Mouse (Mus musculus) left cerebral cortex, adult 2 months (tissue): ENCODE results near the gene Sertad4. TPM values are rescaled to one million over a fixed set of nuclear protein-coding genes. Genes with fewer than 3 reads are reported as not detected.

Experiments
- DNase-seq, 2 experiments: peaks; one replicate each; pipeline ENCODE4 v3.0.0; 2021 to 2022; ENCODE audit warnings: low spot score in 2 of 2, mixed read lengths in 1 of 2; ENCODE audit errors: extremely low spot score in 1 of 2
- H3K27ac ChIP-seq: fragments of 200-600 bp; 2 replicates; pipeline ENCODE4 v1.8.1; 2022
- H3K4me3 ChIP-seq: fragments of 200-600 bp; 2 replicates; pipeline ENCODE4 v1.8.1; 2022
- CTCF ChIP-seq: fragments of 200-600 bp; IDR thresholded peaks from 2 replicates; pipeline ENCODE4 v1.8.1; 2022; ENCODE audit warnings: antibody characterized with exemption, mild to moderate bottlenecking, moderate library complexity
- intact Hi-C: fragments of 180-260 bp; cut with DNase I; formaldehyde crosslinking; loops from one replicate; pipeline ENCODE4 v1.15.1; 2025
- total RNA-seq, 2 experiments: library from RNA; stranded (reverse); gene quantifications; 2 replicates each; pipeline ENCODE4 v1.2.3; 2021

The Sertad4 gene
- total RNA-seq, 2 experiments from 2014 or later, result 11.6 to 12.1 TPM

DNA sequence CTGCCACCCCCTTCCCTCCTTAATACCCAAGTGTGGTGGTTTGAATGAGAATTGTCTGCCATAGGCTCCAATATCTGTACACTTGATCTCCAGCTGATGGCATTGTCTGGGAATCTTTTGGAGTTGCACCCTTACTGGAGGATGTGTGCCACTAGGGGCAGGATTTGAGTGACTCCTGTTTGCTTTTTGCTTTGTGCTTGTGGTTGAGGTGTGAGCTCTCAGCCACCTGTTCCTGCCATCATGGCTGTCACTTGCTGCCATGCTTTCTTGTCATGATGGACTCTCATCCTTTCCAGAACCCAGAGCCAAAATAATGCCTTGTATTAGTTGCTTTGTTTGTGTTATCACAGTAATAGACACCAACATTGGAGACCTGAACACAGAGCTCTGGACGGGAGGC is 14.2 kb upstream of the Sertad4 start:
- no peak for DNase-seq
- no peak overlapping the region for H3K4me3 ChIP-seq
- intact Hi-C loops, result no loop called here
- peak; percentile 22 for TF ChIP-seq CTCF
- no peak overlapping the region for H3K27ac ChIP-seq

DNA sequence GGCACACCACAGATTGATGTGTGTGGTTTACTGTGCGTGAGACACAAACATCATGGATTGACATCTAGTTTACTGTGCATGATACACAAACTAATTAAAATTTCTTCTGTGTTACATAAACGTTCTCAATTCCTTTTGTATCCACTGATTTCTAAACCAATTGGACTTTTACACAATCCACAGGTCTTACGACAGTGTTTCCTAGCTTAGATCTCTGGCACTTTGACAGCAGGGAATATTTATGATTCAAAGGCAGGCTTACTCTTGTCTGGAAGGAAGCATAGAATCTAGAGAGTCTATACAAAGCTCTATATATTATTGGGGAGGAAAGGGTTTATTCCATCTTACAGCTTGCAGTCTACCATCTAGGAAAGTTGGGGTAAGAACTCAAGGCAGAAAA is 8.9 kb upstream of the Sertad4 start:
- intact Hi-C loops, result no loop called here
- TF ChIP-seq CTCF, result no peak
- Histone ChIP-seq H3K4me3 (no peak overlapping the region), H3K27ac (no peak overlapping the region)
- no peak for DNase-seq

DNA sequence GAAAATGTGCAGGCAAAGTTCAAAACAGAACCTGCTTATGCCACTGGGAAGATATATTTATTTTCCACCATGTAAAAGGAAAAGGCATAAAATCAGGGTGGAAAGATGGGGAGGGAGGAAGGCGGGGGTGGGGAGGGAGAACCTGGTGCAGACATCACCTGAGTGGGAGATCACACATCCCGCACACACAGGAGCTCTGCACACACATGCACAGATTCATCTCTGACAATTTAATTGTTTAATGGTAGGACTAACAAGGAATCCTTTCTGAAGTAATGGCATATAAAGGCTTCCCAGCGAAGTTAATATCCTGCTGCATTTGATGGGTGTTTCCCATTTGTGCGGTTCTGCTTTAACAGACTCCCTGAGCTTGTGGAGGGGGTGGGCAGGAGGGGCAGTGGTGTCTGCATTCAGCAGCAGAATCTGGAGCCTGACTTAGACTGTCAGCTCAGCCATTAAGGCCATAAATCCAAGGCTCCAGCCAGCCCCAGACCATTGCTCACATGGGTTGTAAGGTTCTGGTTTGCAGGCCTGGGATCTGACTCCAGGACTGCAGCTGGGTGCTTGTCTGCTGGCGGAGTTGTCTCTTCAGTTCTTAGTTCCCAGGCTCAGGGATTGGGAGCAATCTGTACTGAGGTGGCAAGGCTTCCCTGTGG is 5.9 kb upstream of the Sertad4 start:
- intact Hi-C loops, result no loop called here
- no peak for DNase-seq
- H3K27ac ChIP-seq, result no peak overlapping the region
- H3K4me3 ChIP-seq, result no peak overlapping the region
- TF ChIP-seq CTCF, result no peak

DNA sequence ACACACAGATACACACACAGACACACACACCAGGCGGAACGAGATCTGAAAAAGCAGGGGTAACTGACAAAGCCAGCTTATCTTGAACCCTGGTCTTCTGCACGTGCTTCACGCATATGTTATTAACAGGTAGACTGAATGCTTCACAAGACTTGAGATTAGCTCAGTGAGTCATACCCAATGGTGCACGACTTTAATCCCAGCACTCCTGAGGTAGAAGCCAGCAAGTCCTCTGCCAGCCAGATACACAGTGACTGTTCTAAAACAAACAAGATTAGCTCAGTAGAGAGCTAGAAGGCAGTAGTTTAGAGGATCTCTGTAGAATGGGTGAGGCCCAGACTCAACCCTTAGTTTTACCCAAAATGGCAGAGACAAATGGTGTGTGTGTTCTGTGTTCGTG is 4.7 kb upstream of the Sertad4 start:
- no peak for DNase-seq

DNA sequence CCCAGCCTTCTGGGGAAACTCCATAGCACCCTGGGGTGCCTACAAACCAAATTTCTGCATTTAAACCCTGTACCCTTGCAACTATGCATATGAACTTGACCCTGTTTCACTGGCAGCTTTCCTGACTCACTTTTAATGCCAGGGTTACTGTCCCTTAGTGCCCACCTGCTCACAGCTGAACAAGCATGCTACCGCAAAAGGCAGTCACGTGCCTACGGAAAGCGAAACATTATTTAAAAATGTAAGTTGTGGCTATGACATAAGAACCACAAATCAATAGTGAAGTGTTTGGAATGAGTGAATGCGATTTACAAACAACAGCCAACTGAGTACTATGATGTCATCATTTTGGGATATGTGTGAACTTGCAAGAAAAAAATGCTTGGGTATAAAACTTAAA is 2.0 kb upstream of the Sertad4 start:
- no peak for TF ChIP-seq CTCF
- intact Hi-C loops, result loop anchor here (5.0 kb wide), 1 partner anchor 70 kb away; no protein-coding TSS in a partner anchor
- no peak for DNase-seq
- Histone ChIP-seq H3K27ac (no peak overlapping the region), H3K4me3 (no peak overlapping the region)

More for the DNA sequence above, 4.7 kb upstream of the Sertad4 start:
- intact Hi-C loops, result no loop called here
- TF ChIP-seq CTCF, result no peak
- H3K4me3 ChIP-seq, result no peak overlapping the region
- H3K27ac ChIP-seq, result no peak overlapping the region

DNA sequence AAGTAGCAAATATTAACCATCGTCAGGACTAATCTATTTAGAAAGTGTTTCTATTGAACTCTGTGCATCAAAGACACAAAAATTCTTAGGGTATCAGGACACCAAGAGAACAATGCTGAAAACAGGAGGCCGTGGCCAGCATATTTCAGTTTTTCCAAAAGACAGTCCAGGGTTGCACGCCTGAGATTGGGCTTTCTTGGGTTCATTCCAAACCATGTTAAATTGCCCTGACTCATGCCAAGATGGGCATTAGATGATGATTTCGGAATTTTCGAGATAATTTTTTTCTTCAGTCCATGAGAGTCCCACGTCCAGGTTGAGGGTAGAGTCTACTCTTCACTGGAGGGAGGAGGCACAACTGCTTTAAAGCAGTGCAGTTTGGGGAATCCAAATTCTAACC is 1.4 kb upstream of the Sertad4 start:
- no peak overlapping the region for H3K27ac ChIP-seq
- no peak for DNase-seq
- H3K4me3 ChIP-seq, result no peak overlapping the region
- no peak for TF ChIP-seq CTCF
- intact Hi-C loops, result loop anchor here (5.0 kb wide), 1 partner anchor 70 kb away; no protein-coding TSS in a partner anchor

DNA sequence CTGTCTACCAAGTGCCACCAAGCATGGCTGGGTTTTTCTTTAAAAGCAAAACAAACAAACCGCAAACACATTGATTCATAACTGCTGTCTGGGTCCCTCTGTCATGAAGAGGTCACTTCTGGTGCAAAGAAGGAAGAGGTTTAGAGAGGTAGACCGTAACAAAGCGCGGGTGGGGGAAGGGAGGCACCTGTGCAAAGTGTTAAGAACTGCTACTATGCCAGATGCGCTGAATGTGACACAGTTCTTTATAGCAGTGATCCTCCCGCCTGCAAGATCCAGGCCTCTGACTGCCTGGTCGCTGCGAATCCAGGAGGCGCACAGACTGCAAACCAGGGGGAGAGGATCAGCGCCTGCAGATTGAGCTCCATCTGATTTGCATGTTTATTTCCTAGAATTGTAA is 855 bp upstream of the Sertad4 start:
- TF ChIP-seq CTCF, result no peak
- DNase-seq, result no peak
- intact Hi-C loops, result loop anchor here (5.0 kb wide), 1 partner anchor 69 kb away; no protein-coding TSS in a partner anchor
- Histone ChIP-seq H3K4me3 (no peak overlapping the region), H3K27ac (no peak overlapping the region)

DNA sequence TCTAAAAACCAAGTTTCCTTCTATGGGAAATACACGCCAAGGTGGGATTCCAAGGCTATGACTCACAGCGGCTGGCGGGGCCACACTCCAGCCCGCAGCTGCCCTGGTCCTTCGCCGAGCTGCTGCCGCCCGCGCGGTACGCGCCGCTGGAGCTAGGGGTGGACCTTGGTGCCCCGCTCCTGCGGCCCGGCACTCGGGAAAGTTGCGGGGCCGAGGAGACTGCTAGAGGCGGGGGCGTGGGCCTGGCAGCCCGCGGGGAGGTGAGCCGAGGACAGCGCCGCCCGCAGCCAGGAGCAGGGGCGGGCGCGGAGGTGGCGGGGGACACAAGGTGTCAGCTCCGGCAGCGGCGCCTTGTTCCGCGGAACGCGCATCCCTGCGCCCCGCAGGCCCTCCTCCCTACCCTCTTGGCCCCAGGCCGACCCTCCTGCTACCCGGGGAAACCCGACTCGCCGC is 711 bp downstream of the Sertad4 start:
- DNase-seq, result peak; percentile 45 to 55
- intact Hi-C loops, result loop anchor here (2.0 to 5.0 kb wide), 2 partner anchors 48 to 68 kb away; no protein-coding TSS in a partner anchor
- peak overlapping the region; percentile 86 for H3K27ac ChIP-seq

DNA sequence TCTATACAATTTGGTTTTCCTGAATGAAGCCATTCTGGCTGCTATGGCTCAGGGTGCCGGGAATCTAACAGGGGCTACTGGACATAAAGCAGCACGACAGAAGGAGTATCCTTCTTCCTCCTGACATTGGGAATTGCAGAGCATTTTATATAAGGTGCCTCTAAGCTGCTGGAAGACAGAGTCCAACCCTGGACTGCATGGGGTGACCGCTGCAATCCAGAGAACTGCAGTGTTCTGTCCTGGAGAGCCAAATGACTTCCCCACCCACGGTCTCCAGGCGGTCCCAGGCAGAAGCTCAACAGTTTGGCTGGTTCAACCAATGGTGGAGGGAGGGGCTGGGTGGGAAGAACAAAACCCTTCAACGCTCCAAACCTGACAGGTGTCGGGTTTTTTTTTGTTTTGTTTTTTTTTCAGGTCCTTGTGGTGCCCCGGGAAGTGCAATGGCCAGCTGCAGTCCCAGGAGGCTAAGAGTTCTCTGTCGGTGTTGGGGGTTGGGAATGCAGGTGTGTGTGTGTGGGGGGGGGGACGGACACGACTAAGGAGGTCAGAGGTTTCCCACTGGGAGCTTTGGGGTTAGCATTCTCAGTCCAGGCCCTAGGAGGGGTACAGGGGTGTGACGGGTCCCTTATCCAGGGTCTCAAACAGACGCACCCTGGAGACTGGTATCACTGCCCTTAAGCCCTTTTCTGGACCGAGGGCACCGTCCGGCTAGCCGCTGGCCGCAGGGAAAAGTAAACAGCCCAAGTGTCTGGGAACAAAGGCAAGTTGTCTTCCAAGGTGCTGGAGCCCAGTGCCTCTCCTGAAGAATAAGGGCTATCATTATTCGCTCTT is 1.4 kb downstream of the Sertad4 start:
- H3K27ac ChIP-seq, result peak overlapping the region; percentile 86

More for the DNA sequence above, 711 bp downstream of the Sertad4 start:
- no peak; the same call in 1 of the 2 replicates for TF ChIP-seq CTCF
- H3K4me3 ChIP-seq, result peak overlapping the region; percentile 65

DNA sequence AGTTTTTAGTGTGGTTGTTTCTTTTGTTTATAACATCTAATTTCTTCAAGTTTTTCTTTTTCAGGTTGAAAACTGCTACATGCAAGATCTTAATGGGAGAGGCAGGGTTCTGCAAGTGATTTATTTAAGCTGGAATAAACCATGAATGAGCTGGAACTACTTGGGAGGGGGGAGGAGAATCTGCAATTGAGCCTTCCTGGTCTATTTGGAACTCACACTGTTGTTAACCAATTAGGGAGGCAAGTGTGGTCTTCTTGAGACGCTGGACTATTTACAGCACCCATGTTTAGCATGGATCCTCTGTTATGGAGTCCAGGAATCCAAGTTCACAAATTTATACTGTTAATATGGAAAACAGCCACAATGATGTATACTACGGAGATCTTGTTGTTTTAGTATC is 2.1 kb downstream of the Sertad4 start:
- intact Hi-C loops, result loop anchor here (2.0 kb wide), 1 partner anchor 19 kb away; no protein-coding TSS in a partner anchor
- no peak overlapping the region for H3K4me3 ChIP-seq
- TF ChIP-seq CTCF, result no peak
- no peak overlapping the region for H3K27ac ChIP-seq
- DNase-seq, result no peak

More for the DNA sequence above, 1.4 kb downstream of the Sertad4 start:
- intact Hi-C loops, result loop anchor here (2.0 kb wide), 2 partner anchors 19 to 47 kb away; no protein-coding TSS in a partner anchor
- TF ChIP-seq CTCF, result no peak
- no peak for DNase-seq
- H3K4me3 ChIP-seq, result peak overlapping the region; percentile 65

DNA sequence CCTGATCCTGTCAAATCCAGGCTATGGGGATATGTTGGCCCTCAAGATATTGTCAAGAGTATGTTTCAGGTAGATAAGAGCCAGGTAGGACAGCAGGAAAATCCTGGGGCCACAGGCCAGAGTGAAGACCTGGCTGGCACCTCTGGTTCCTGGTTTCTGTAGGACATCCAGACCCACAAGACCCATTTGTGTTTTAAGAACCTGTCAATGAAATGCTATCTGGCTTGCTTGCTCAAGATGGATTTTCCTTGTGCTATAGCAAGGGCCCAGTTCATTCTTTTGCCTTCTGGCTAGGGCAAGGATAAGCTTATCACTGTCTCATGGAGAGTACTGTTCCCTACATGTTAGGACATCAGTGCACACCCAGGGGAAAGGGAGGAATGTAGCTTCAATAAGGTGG is 3.5 kb downstream of the Sertad4 start:
- Histone ChIP-seq H3K27ac (no peak overlapping the region), H3K4me3 (no peak overlapping the region)
- no peak for TF ChIP-seq CTCF
- intact Hi-C loops, result loop anchor here (2.0 kb wide), 1 partner anchor 17 kb away; no protein-coding TSS in a partner anchor
- DNase-seq, result no peak

DNA sequence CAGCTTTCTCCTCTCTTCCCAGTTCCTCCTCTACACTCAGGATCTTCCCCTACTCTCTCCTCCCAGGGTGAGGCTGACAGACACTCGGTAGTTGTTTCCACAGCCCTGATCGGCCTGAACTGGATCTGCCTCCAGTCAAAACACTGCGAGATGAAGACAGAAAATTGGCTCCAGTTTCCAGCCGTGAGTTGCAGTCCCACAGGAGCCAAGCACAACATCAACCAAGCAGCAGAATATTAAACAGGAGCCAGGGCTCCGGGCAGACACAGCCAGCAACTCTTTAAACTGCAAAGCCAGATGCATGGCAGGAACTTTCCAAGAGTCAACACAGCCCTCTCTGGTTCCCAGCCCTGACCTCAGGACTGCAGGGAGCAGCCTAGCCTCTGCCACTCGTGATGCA is 3.9 kb downstream of the Sertad4 start:
- H3K27ac ChIP-seq, result no peak overlapping the region
- no peak for DNase-seq
- H3K4me3 ChIP-seq, result no peak overlapping the region
- TF ChIP-seq CTCF, result no peak
- intact Hi-C loops, result loop anchor here (2.0 kb wide), 1 partner anchor 17 kb away; no protein-coding TSS in a partner anchor
